Mouse (Mus musculus) kidney, embryonic 15.5 days (tissue): ENCODE measurements around the gene Slc16a11. TPM values are rescaled to one million over a fixed set of nuclear protein-coding genes. Genes with fewer than 3 reads are reported as not detected.

Source experiments
- ATAC-seq: fragments of 200-750 bp; cut with Nextera tagmentation; replicated peaks from 2 replicates; pipeline ENCODE4 v1.8.0; 2017; ENCODE audit warnings: moderate TSS enrichment; ENCODE audit not compliant: low FRiP score
- H3K27ac ChIP-seq: fragments of 300-500 bp; sonication (generic); 2 replicates; pipeline ENCODE4 v1.5.1; 2015; ENCODE audit warnings: mild to moderate bottlenecking, inconsistent platforms
- H3K27me3 ChIP-seq: fragments of 300-500 bp; sonication (generic); 2 replicates; pipeline ENCODE4 v1.6.1; 2015; ENCODE audit warnings: inconsistent platforms
- H3K36me3 ChIP-seq: fragments of 300-500 bp; sonication (generic); 2 replicates; pipeline ENCODE4 v1.6.1; 2015; ENCODE audit warnings: inconsistent platforms
- H3K4me1 ChIP-seq: fragments of 300-500 bp; sonication (generic); 2 replicates; pipeline ENCODE4 v1.6.1; 2015; ENCODE audit warnings: inconsistent platforms
- H3K4me2 ChIP-seq: fragments of 300-500 bp; sonication (generic); 2 replicates; pipeline ENCODE4 v1.6.1; 2015; ENCODE audit warnings: moderate library complexity, mild to moderate bottlenecking, inconsistent platforms
- H3K4me3 ChIP-seq: fragments of 300-500 bp; sonication (generic); replicated peaks from 2 replicates; pipeline ENCODE4 v1.5.1; 2015; ENCODE audit warnings: mild to moderate bottlenecking, inconsistent platforms
- H3K9ac ChIP-seq: fragments of 300-500 bp; sonication (generic); 2 replicates; pipeline ENCODE4 v1.6.1; 2015; ENCODE audit warnings: mild to moderate bottlenecking, inconsistent platforms
- H3K9me3 ChIP-seq: fragments of 300-500 bp; sonication (generic); replicated peaks from 2 replicates; pipeline ENCODE4 v1.6.1; 2016; ENCODE audit warnings: inconsistent platforms
- whole genome bisulfite sequencing: fragments of 180-500 bp; shearing (Covaris S2); methylation state at CpG from one replicate; pipeline ENCODE4 v1.1.7; 2015; ENCODE audit warnings: mixed read lengths; 5-methylcytosine and 5-hydroxymethylcytosine counted together
- polyA plus RNA-seq: library from polyadenylated mRNA; unstranded; fragments of >200 nt; fragmentation: Nextera tagmentation; extraction: Ambion mirVana; gene quantifications from 2 replicates; pipeline ENCODE4 v1.2.1, GENCODE M21; 2015

Slc16a11 gene
- polyA plus RNA-seq, 1 experiment from 2014 or later = 4.3 TPM

- Histone ChIP-seq H3K27ac (peak overlapping the region; percentile 93), H3K4me3 (peak overlapping the region; percentile 86), H3K4me2 (peak overlapping the region; percentile 92), H3K4me1 (peaks cover 45% of the 10 kb centered on the region), H3K36me3 (peaks cover 17% of the 10 kb centered on the region), H3K9ac (peak overlapping the region; percentile 86), H3K27me3 (no peaks in the 10 kb centered on the region; the same call in 1 of the 2 replicates), H3K9me3 (no peaks in the 10 kb centered on the region)
- 13% methylated on average over 23 of the region's 23 CpGs for WGBS
- ATAC-seq = no peak
These were observed 26.3 kb downstream of the Slc16a11 start for GRCm38 (mm10) chr11:70238591-70239440.

- peak; percentile 47 for ATAC-seq
- WGBS = under 1% methylated on average over 33 of the region's 35 CpGs
- Histone ChIP-seq H3K4me2 (peak within 1 kb of the TSS; percentile 92), H3K9ac (peak within 1 kb of the TSS; percentile 86), H3K4me3 (peak within 1 kb of the TSS; percentile 86), H3K4me1 (peaks cover 39% of the 10 kb centered on the region), H3K27me3 (peaks cover 4% of the 10 kb centered on the region; the same call in 1 of the 2 replicates), H3K36me3 (peaks cover 14% of the 10 kb centered on the region), H3K9me3 (no peaks in the 10 kb centered on the region), H3K27ac (peak within 1 kb of the TSS; percentile 93)
These were observed 27.2 kb downstream of the Slc16a11 start, which contains the start of the genes Gm21988 and Rnasek for GRCm38 (mm10) chr11:70239541-70240279. Gm21988 (minus strand) TSS chr11:70239830. Rnasek (minus strand) TSS chr11:70239842.

GRCm38 (mm10) chr11:70242591-70242990 is 30.0 kb downstream of the Slc16a11 start:
- no peak overlapping the region for H3K4me2 ChIP-seq
- no peak overlapping the region for H3K9ac ChIP-seq
- no peaks in the 10 kb centered on the region for H3K9me3 ChIP-seq
- H3K4me3 ChIP-seq = no peak overlapping the region
- H3K4me1 ChIP-seq = peaks cover 19% of the 10 kb centered on the region
- peaks cover 24% of the 10 kb centered on the region for H3K27me3 ChIP-seq
- 73% methylated on average over 11 of the region's 11 CpGs for WGBS
- ATAC-seq = no peak
- no peaks in the 10 kb centered on the region for H3K36me3 ChIP-seq
- no peak overlapping the region for H3K27ac ChIP-seq

- no peaks in the 10 kb centered on the region for H3K9me3 ChIP-seq
- no peak overlapping the region for H3K27ac ChIP-seq
- peaks cover 56% of the 10 kb centered on the region for H3K27me3 ChIP-seq
- no peaks in the 10 kb centered on the region for H3K36me3 ChIP-seq
- no peak overlapping the region for H3K4me3 ChIP-seq
- no peaks in the 10 kb centered on the region for H3K4me1 ChIP-seq
- WGBS = 50% methylated on average over 9 of the region's 9 CpGs
- no peak for ATAC-seq
- no peak overlapping the region for H3K4me2 ChIP-seq
- H3K9ac ChIP-seq = no peak overlapping the region
These were observed 34.7 kb downstream of the Slc16a11 start for GRCm38 (mm10) chr11:70247136-70247845.

- H3K4me1 ChIP-seq = peaks cover 17% of the 10 kb centered on the region
- no peak for ATAC-seq
- no peak overlapping the region for H3K27ac ChIP-seq
- no peaks in the 10 kb centered on the region for H3K9me3 ChIP-seq
- no peak overlapping the region for H3K9ac ChIP-seq
- no peak overlapping the region for H3K4me2 ChIP-seq
- H3K27me3 ChIP-seq = peaks cover 77% of the 10 kb centered on the region
- WGBS = 62% methylated on average over 11 of the region's 11 CpGs
- no peaks in the 10 kb centered on the region for H3K36me3 ChIP-seq
- no peak overlapping the region for H3K4me3 ChIP-seq
These were observed 37.6 kb downstream of the Slc16a11 start for GRCm38 (mm10) chr11:70250150-70250549.

GRCm38 (mm10) chr11:70251853-70252252 is 39.3 kb downstream of the Slc16a11 start:
- no peak overlapping the region for H3K27ac ChIP-seq
- H3K9ac ChIP-seq = no peak overlapping the region
- peaks cover 22% of the 10 kb centered on the region for H3K4me1 ChIP-seq
- no peak for ATAC-seq
- H3K27me3 ChIP-seq = peaks cover 78% of the 10 kb centered on the region
- H3K36me3 ChIP-seq = no peaks in the 10 kb centered on the region
- WGBS = 73% methylated on average over 8 of the region's 8 CpGs
- no peaks in the 10 kb centered on the region for H3K9me3 ChIP-seq
- no peak overlapping the region for H3K4me3 ChIP-seq
- no peak overlapping the region for H3K4me2 ChIP-seq

GRCm38 (mm10) chr11:70254337-70254736 is 41.8 kb downstream of the Slc16a11 start:
- Histone ChIP-seq H3K36me3 (no peaks in the 10 kb centered on the region), H3K4me2 (peak overlapping the region; percentile 67), H3K4me1 (peaks cover 22% of the 10 kb centered on the region), H3K4me3 (peak overlapping the region; percentile 41), H3K9me3 (no peaks in the 10 kb centered on the region), H3K9ac (peak overlapping the region; percentile 25; the same call in 1 of the 2 replicates), H3K27me3 (peaks cover 62% of the 10 kb centered on the region), H3K27ac (no peak overlapping the region)
- WGBS = 5% methylated on average over 18 of the region's 18 CpGs
- ATAC-seq = no peak

GRCm38 (mm10) chr11:70254931-70255531 is 42.5 kb downstream of the Slc16a11 start, which contains the start of gene Alox12:
Alox12 (minus strand) TSS chr11:70255353.
- peak; percentile 78 for ATAC-seq
- H3K4me1 ChIP-seq = peaks cover 22% of the 10 kb centered on the region
- no peak within 1 kb of the TSS for H3K27ac ChIP-seq
- peak within 1 kb of the TSS; percentile 41 for H3K4me3 ChIP-seq
- 2% methylated on average over 25 of the region's 25 CpGs for WGBS
- no peaks in the 10 kb centered on the region for H3K36me3 ChIP-seq
- peak within 1 kb of the TSS; percentile 67 for H3K4me2 ChIP-seq
- peak within 1 kb of the TSS; percentile 25; the same call in 1 of the 2 replicates for H3K9ac ChIP-seq
- peaks cover 62% of the 10 kb centered on the region for H3K27me3 ChIP-seq
- H3K9me3 ChIP-seq = no peaks in the 10 kb centered on the region

GRCm38 (mm10) chr11:70259035-70259434 is 46.5 kb downstream of the Slc16a11 start:
- H3K27ac ChIP-seq = no peak overlapping the region
- no peaks in the 10 kb centered on the region for H3K9me3 ChIP-seq
- no peak overlapping the region for H3K9ac ChIP-seq
- no peaks in the 10 kb centered on the region for H3K36me3 ChIP-seq
- H3K4me3 ChIP-seq = no peak overlapping the region
- H3K4me1 ChIP-seq = peaks cover 16% of the 10 kb centered on the region
- H3K27me3 ChIP-seq = peaks cover 28% of the 10 kb centered on the region
- 91% methylated on average over 4 of the region's 4 CpGs for WGBS
- no peak overlapping the region for H3K4me2 ChIP-seq
- no peak for ATAC-seq

GRCm38 (mm10) chr11:70265252-70265651 is 52.7 kb downstream of the Slc16a11 start:
- Histone ChIP-seq H3K4me2 (no peak overlapping the region), H3K36me3 (no peaks in the 10 kb centered on the region), H3K9me3 (no peaks in the 10 kb centered on the region), H3K9ac (no peak overlapping the region), H3K4me3 (no peak overlapping the region), H3K27me3 (0 out of 2 replicates have a peak, but pooled peaks cover 4% of the 10 kb centered on the region), H3K4me1 (no peaks in the 10 kb centered on the region), H3K27ac (no peak overlapping the region)
- no peak for ATAC-seq
- 64% methylated on average over 3 of the region's 3 CpGs for WGBS

GRCm38 (mm10) chr11:70265819-70266218 is 53.3 kb downstream of the Slc16a11 start:
- Histone ChIP-seq H3K4me1 (no peaks in the 10 kb centered on the region), H3K4me3 (no peak overlapping the region), H3K27me3 (0 out of 2 replicates have a peak, but pooled peaks cover 4% of the 10 kb centered on the region), H3K9ac (no peak overlapping the region), H3K9me3 (no peaks in the 10 kb centered on the region), H3K27ac (no peak overlapping the region), H3K36me3 (no peaks in the 10 kb centered on the region), H3K4me2 (no peak overlapping the region)
- WGBS = 77% methylated on average over 4 of the region's 4 CpGs
- no peak for ATAC-seq
